Mouse (Mus musculus) lung, postnatal 0 days (tissue): ENCODE data around the gene Polr3gl. TPM values are rescaled to one million over a fixed set of nuclear protein-coding genes. Genes with fewer than 3 reads are reported as not detected.
A peak's percentile ranks its signal among the peaks of the same experiment; 100 is the strongest.

Source experiments
- ATAC-seq: fragments of 200-750 bp; cut with Nextera tagmentation; 2 replicates; pipeline ENCODE4 v1.8.0; 2017; ENCODE audit warnings: moderate library complexity
- DNase-seq: peaks from one replicate; pipeline ENCODE4 v3.0.0-alpha.2; 2016; ENCODE audit warnings: low spot score
- H3K27ac ChIP-seq: fragments of 300-500 bp; sonication (generic); 2 replicates; pipeline ENCODE4 v1.5.1; 2014; ENCODE audit warnings: antibody characterized with exemption, mild to moderate bottlenecking, low read length, mixed read lengths
- H3K27me3 ChIP-seq: fragments of 300-500 bp; sonication (generic); replicated peaks from 2 replicates; pipeline ENCODE4 v1.6.1; 2014; ENCODE audit warnings: low read length, mixed read lengths; ENCODE audit not compliant: insufficient read depth
- H3K36me3 ChIP-seq: fragments of 300-500 bp; sonication (generic); 2 replicates; pipeline ENCODE4 v1.6.1; 2014; ENCODE audit warnings: low read length, mixed read lengths; ENCODE audit not compliant: insufficient read depth
- H3K4me1 ChIP-seq: fragments of 300-500 bp; sonication (generic); 2 replicates; pipeline ENCODE4 v1.6.1; 2014; ENCODE audit warnings: antibody characterized with exemption, low read depth, low read length, mixed read lengths; ENCODE audit not compliant: insufficient read depth
- H3K4me2 ChIP-seq: fragments of 300-500 bp; sonication (generic); replicated peaks from 2 replicates; pipeline ENCODE4 v1.6.1; 2014; ENCODE audit warnings: low read depth, mild to moderate bottlenecking, low read length, moderate library complexity, mixed read lengths
- H3K4me3 ChIP-seq: fragments of 300-500 bp; sonication (generic); 2 replicates; pipeline ENCODE4 v1.5.1; 2014; ENCODE audit warnings: low read depth, low read length
- H3K9ac ChIP-seq: fragments of 300-500 bp; sonication (generic); replicated peaks from 2 replicates; pipeline ENCODE4 v1.6.1; 2014; ENCODE audit warnings: low read depth, mild to moderate bottlenecking
- H3K9me3 ChIP-seq: fragments of 300-500 bp; sonication (generic); 2 replicates; pipeline ENCODE4 v1.6.1; 2016; ENCODE audit warnings: low read length, mixed read lengths
- CTCF ChIP-seq: IDR thresholded peaks from 2 replicates; pipeline ENCODE4 v1.5.1; 2016; ENCODE audit warnings: antibody characterized with exemption, mild to moderate bottlenecking
- EP300 ChIP-seq: IDR thresholded peaks from 2 replicates; pipeline ENCODE4 v1.6.1; 2016; ENCODE audit warnings: antibody characterized with exemption, mild to moderate bottlenecking, control low read depth
- WGBS: fragments of 180-500 bp; shearing (Covaris S2); extraction: QIAGEN DNeasy Blood & Tissue Kit; methylation state at CpG from one replicate; pipeline ENCODE4 v1.1.7; 2014; 5-methylcytosine and 5-hydroxymethylcytosine counted together
- polyA plus RNA-seq: library from polyadenylated mRNA; unstranded; fragments of >200 nt; fragmentation: Nextera tagmentation; extraction: Ambion mirVana; gene quantifications from 2 replicates; pipeline ENCODE4 v1.2.1, GENCODE M21; 2015

The Polr3gl gene
- polyA plus RNA-seq, 1 experiment from 2014 or later: 36.7 TPM

GRCm38 (mm10) chr3:96579885-96580454 lies 14.0 kb downstream of the Polr3gl start:
- Histone ChIP-seq H3K9ac (0 out of 2 replicates have a peak overlapping the region, but pooled peaks have one; percentile 12), H3K27ac (peak overlapping the region; percentile 71)

DNA sequence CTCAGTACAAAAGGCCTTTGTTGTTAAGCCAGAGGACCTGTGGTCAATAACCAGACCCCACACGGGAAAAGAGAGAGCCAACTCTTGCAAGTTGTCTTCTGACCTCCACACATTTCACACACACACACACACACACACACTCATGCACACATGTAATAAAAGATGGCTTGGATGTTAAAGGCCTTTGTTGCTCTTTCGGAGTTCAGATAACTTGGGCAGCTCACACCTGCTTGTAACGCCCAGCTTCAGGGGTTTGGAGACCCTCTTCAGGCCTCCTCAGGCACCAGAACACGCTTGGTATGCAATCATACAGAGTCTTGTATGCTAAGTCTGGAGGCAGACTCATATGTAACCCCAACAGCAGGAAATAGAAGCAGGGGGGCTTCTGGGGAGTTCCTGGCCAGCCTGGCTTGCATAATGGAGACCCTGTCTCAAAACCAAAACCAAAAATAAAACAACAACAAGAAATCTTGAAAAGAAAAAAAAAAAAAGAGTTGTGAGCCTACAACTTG lies 14.7 kb downstream of the Polr3gl start:
- Histone ChIP-seq H3K4me1 (peaks cover 23% of the 10 kb centered on the region), H3K27ac (peak overlapping the region; percentile 71), H3K4me2 (peak overlapping the region; percentile 42), H3K9ac (0 out of 2 replicates have a peak overlapping the region, but pooled peaks have one; percentile 12), H3K9me3 (no peaks in the 10 kb centered on the region), H3K27me3 (no peaks in the 10 kb centered on the region), H3K36me3 (no peaks in the 10 kb centered on the region), H3K4me3 (0 out of 2 replicates have a peak overlapping the region, but pooled peaks have one; percentile 12)
- no peak for ATAC-seq
- WGBS: 66% methylated on average over 4 of the region's 4 CpGs
- TF ChIP-seq EP300 (no peak), CTCF (no peak)
- no peak for DNase-seq

More at GRCm38 (mm10) chr3:96579885-96580454, 14.0 kb downstream of the Polr3gl start:
- Histone ChIP-seq H3K9me3 (no peaks in the 10 kb centered on the region), H3K36me3 (no peaks in the 10 kb centered on the region), H3K4me1 (peaks cover 23% of the 10 kb centered on the region), H3K4me3 (0 out of 2 replicates have a peak overlapping the region, but pooled peaks have one; percentile 12), H3K27me3 (no peaks in the 10 kb centered on the region), H3K4me2 (peak overlapping the region; percentile 42)
- peak; percentile 96 for DNase-seq
- ATAC-seq: peak; percentile 40
- TF ChIP-seq EP300: peak; percentile 21; the same call in 1 of the 2 replicates
- peak; percentile 100 for TF ChIP-seq CTCF
- 8% methylated on average over 16 of the region's 16 CpGs for WGBS

DNA sequence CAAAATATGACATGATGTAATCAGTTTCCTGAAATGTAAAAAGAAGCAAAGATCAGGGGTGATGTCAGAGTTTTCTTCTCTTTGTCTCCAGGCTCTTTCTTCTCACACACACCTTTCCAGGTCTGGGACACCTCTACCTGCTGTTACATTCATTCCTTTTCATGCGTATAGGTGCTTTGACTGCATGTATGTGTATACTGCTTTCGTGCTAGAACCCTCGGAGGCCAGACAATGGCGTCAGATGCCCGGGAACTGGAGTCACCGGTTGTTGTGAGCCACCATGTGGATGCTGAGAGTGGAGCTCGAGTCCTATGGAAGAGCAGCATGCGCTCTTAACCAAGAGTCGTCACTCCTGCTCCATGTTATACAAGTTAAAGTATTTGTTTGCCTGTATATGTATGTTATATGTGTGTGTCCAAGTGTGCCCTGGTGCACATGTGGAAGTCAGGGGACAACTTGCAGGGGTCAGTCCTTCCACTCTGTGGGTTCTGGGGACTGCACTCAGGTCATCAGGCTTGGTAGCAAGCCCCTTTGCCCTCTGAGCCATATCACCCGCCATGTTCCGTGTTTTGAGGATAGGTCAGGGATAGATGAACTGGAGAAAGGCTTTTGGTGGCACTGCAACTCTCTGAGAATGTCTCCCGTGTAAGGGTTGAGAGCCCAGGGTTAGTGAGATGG lies 15.3 kb downstream of the Polr3gl start:
- TF ChIP-seq CTCF (peak; percentile 21), EP300 (no peak)
- no peak for ATAC-seq

DNA sequence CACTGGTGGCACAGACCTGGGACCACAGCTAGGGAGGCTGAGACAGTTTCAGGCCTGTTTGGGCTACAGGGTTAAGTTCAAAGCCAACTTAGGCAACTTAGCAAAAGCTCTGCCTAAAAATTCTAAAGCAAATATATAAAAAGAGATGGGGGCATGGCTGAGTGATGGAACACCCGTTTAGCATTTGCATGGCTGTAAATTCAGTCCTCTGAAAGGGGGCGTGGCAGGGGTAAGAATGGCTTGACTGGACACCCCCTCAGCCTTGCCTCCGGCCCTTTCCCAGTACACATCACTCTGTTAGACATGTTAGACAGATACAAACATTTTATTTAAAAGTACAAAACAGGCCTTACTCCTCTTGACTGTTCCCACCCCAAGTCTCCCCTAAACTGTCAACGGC lies 16.4 kb downstream of the Polr3gl start:
- Histone ChIP-seq H3K4me1 (peaks cover 23% of the 10 kb centered on the region), H3K9me3 (no peaks in the 10 kb centered on the region), H3K27ac (peak overlapping the region; percentile 98), H3K9ac (peak overlapping the region; percentile 24; the same call in 1 of the 2 replicates), H3K27me3 (no peaks in the 10 kb centered on the region), H3K4me2 (peak overlapping the region; percentile 42), H3K4me3 (no peak overlapping the region), H3K36me3 (no peaks in the 10 kb centered on the region)
- 51% methylated on average over 4 of the region's 4 CpGs for WGBS
- TF ChIP-seq EP300: no peak
- TF ChIP-seq CTCF: no peak
- ATAC-seq: no peak
- DNase-seq: peak; percentile 49

More for the DNA sequence above, 15.3 kb downstream of the Polr3gl start:
- no peak overlapping the region for H3K9ac ChIP-seq
- H3K4me2 ChIP-seq: no peak overlapping the region; the same call in 1 of the 2 replicates
- no peaks in the 10 kb centered on the region for H3K9me3 ChIP-seq
- no peaks in the 10 kb centered on the region for H3K27me3 ChIP-seq
- H3K4me3 ChIP-seq: no peak overlapping the region
- peaks cover 23% of the 10 kb centered on the region for H3K4me1 ChIP-seq
- DNase-seq: no peak
- no peaks in the 10 kb centered on the region for H3K36me3 ChIP-seq
- 72% methylated on average over 12 of the region's 12 CpGs for WGBS
- H3K27ac ChIP-seq: peak overlapping the region; percentile 71; the same call in 1 of the 2 replicates

GRCm38 (mm10) chr3:96576690-96577541 lies 17.1 kb downstream of the Polr3gl start, which contains the start of gene Gm16253:
Gm16253 (plus strand) TSS chr3:96576984.
- Histone ChIP-seq H3K9ac (peak within 1 kb of the TSS; percentile 24; the same call in 1 of the 2 replicates), H3K4me1 (peaks cover 23% of the 10 kb centered on the region)

More at GRCm38 (mm10) chr3:96576690-96577541, 17.1 kb downstream of the Polr3gl start, which contains the start of gene Gm16253:
- no peaks in the 10 kb centered on the region for H3K9me3 ChIP-seq
- no peak within 1 kb of the TSS for H3K4me3 ChIP-seq
- DNase-seq (peak; percentile 98), ATAC-seq (peak; percentile 94)
- H3K36me3 ChIP-seq: no peaks in the 10 kb centered on the region
- WGBS: 13% methylated on average over 17 of the region's 17 CpGs
- peak within 1 kb of the TSS; percentile 42 for H3K4me2 ChIP-seq
- H3K27ac ChIP-seq: peak within 1 kb of the TSS; percentile 98
- no peaks in the 10 kb centered on the region for H3K27me3 ChIP-seq
- TF ChIP-seq CTCF (peak; percentile 54), EP300 (peak; percentile 94)
